In genomic region chr8:52571166-52571832, GRCm38 (mm10) we compare ENCODE assay signal across 12 mouse cellular contexts.
DNase-seq lines count a peak whose midpoint lies in the region; ATAC-seq lines count a peak whose summit lies in the region.
"Had no signal": no experiment of that assay in that cellular context is flagged by ENCODE, and none has a peak within 500 bp of the region (broad histone marks: within the 10 kb centered on the region; RNA-seq: fewer than 3 reads in every experiment).

No protein-coding gene starts in this region.

- H3K4me3 ChIP-seq in limb, embryonic 10.5 days: no peak overlapping the region
- H3K4me3 ChIP-seq: liver, embryonic 13.5 days; midbrain, embryonic 13.5 days had no signal

- no peaks in the 10 kb centered on the region for H3K9me3 ChIP-seq in limb, embryonic 10.5 days (replicated peaks)
- H3K9me3 ChIP-seq: liver, embryonic 13.5 days; midbrain, embryonic 13.5 days had no signal

- no peaks in the 10 kb centered on the region for H3K4me1 ChIP-seq in limb, embryonic 10.5 days
- H3K4me1 ChIP-seq: liver, embryonic 13.5 days; midbrain, embryonic 13.5 days had no signal

- intact Hi-C loops in left cerebral cortex, postnatal 14 days (cut with DNase I): no loop called here

- H3K36me3 ChIP-seq in limb, embryonic 10.5 days: no peaks in the 10 kb centered on the region
- H3K36me3 ChIP-seq: liver, embryonic 13.5 days; midbrain, embryonic 13.5 days had no signal

- no peaks in the 10 kb centered on the region for H3K27me3 ChIP-seq in limb, embryonic 10.5 days (ENCODE audit: low read depth, poor library complexity, severe bottlenecking)
- H3K27me3 ChIP-seq: liver, embryonic 13.5 days; midbrain, embryonic 13.5 days had no signal

- WGBS in limb, embryonic 10.5 days: 95% methylated on average over 6 of the region's 6 CpGs

- no peak overlapping the region for H3K27ac ChIP-seq in limb, embryonic 10.5 days
- H3K27ac ChIP-seq: liver, embryonic 13.5 days; midbrain, embryonic 13.5 days had no signal

- no peak for ATAC-seq in monocyte, adult 5-6 weeks (replicated peaks; ENCODE audit: insufficient number of reproducible peaks, low FRiP score, low TSS enrichment, poor library complexity, severe bottlenecking)
- ATAC-seq: midbrain, embryonic 13.5 days had no signal

- DNase-seq in brain, adult 2 months (ENCODE audit: low read depth, low spot score): peak; percentile 97
- peak; percentile 89 to 95 for DNase-seq in cerebellum, adult 18-20 months
- peak; percentile 76 for DNase-seq in layer of hippocampus, adult 11-12 months (ENCODE audit: low spot score)
- peak; percentile 32 to 55 for DNase-seq in left cerebral cortex, postnatal 14 days (ENCODE audit: low spot score in 2 of 2)
- DNase-seq in lung, postnatal 10 days: no peak
- no peak for DNase-seq in limb, embryonic 10.5 days (ENCODE audit: low spot score)
- no peak for DNase-seq in gastrocnemius, postnatal 25 days
- DNase-seq: kidney, adult 9 months; liver, embryonic 13.5 days; thymus, adult 2 months had no signal

Comparison
In these comparisons a context has a peak if more than half of its experiments do, and no peak if none do; other contexts are left out.
1. DNase-seq: peak in brain, adult 2 months (single experiment), cerebellum, adult 18-20 months (2 of 2), layer of hippocampus, adult 11-12 months (single experiment) and left cerebral cortex, postnatal 14 days (2 of 2); none in lung, postnatal 10 days (single experiment), limb, embryonic 10.5 days (single experiment) and gastrocnemius, postnatal 25 days (single experiment).